Mouse (Mus musculus): ENCODE data around the gene Gadl1. TPM values are rescaled to one million over a fixed set of nuclear protein-coding genes. Genes with fewer than 3 reads are reported as not detected.

Gene Gadl1
- polyA plus RNA-seq, 1 experiment from 2014 or later, result 0.50 TPM

- Histone ChIP-seq H3K4me1 (replicated peaks) (peaks cover 10% of the 10 kb centered on the region; the same call in 1 of the 2 replicates), H3K27me3 (ENCODE audit: insufficient read depth, poor library complexity, severe bottlenecking) (no peaks in the 10 kb centered on the region), H3K9me3 (no peaks in the 10 kb centered on the region), H3K4me3 (no peak overlapping the region), H3K36me3 (no peaks in the 10 kb centered on the region), H3K27ac (0 out of 2 replicates have a peak overlapping the region, but pooled peaks have one; percentile 59)
- DNase-seq (ENCODE audit: low spot score), result no peak
- WGBS, result 66% methylated on average over 4 of the region's 4 CpGs
Measured at GRCm38 (mm10) chr9:115942486-115942885, 33.2 kb downstream of the Gadl1 start.

- Histone ChIP-seq H3K27me3 (ENCODE audit: insufficient read depth, poor library complexity, severe bottlenecking) (no peaks in the 10 kb centered on the region), H3K27ac (peak overlapping the region; percentile 59), H3K9me3 (no peaks in the 10 kb centered on the region), H3K36me3 (no peaks in the 10 kb centered on the region), H3K4me3 (no peak overlapping the region), H3K4me1 (replicated peaks) (peaks cover 10% of the 10 kb centered on the region; the same call in 1 of the 2 replicates)
- no peak for DNase-seq (ENCODE audit: low spot score)
- WGBS, result 45% methylated on average over 7 of the region's 7 CpGs
Measured at GRCm38 (mm10) chr9:115942989-115943388, 33.7 kb downstream of the Gadl1 start.

GRCm38 (mm10) chr9:115943577-115944320, 34.5 kb downstream of the Gadl1 start:
- H3K9me3 ChIP-seq, result no peaks in the 10 kb centered on the region
- H3K27ac ChIP-seq, result peak overlapping the region; percentile 59; the same call in 1 of the 2 replicates
- peaks cover 10% of the 10 kb centered on the region; the same call in 1 of the 2 replicates for H3K4me1 ChIP-seq (replicated peaks)
- no peaks in the 10 kb centered on the region for H3K27me3 ChIP-seq (ENCODE audit: insufficient read depth, poor library complexity, severe bottlenecking)
- no peak overlapping the region for H3K4me3 ChIP-seq
- DNase-seq (ENCODE audit: low spot score), result no peak
- WGBS, result 85% methylated on average over 10 of the region's 10 CpGs
- no peaks in the 10 kb centered on the region for H3K36me3 ChIP-seq

GRCm38 (mm10) chr9:115965056-115965455, 55.8 kb downstream of the Gadl1 start:
- Histone ChIP-seq H3K4me3 (no peak overlapping the region), H3K27me3 (ENCODE audit: insufficient read depth, poor library complexity, severe bottlenecking) (no peaks in the 10 kb centered on the region), H3K4me1 (replicated peaks) (no peaks in the 10 kb centered on the region), H3K27ac (no peak overlapping the region), H3K9me3 (no peaks in the 10 kb centered on the region), H3K36me3 (no peaks in the 10 kb centered on the region)
- WGBS, result 88% methylated on average over 7 of the region's 7 CpGs
- no peak for DNase-seq (ENCODE audit: low spot score)

GRCm38 (mm10) chr9:115966116-115966515, 56.9 kb downstream of the Gadl1 start:
- Histone ChIP-seq H3K27me3 (ENCODE audit: insufficient read depth, poor library complexity, severe bottlenecking) (no peaks in the 10 kb centered on the region), H3K36me3 (no peaks in the 10 kb centered on the region), H3K9me3 (no peaks in the 10 kb centered on the region), H3K4me3 (no peak overlapping the region), H3K27ac (no peak overlapping the region), H3K4me1 (replicated peaks) (no peaks in the 10 kb centered on the region)
- WGBS, result 91% methylated on average over 4 of the region's 4 CpGs
- no peak for DNase-seq (ENCODE audit: low spot score)

GRCm38 (mm10) chr9:115966746-115967145, 57.5 kb downstream of the Gadl1 start:
- H3K27ac ChIP-seq, result no peak overlapping the region
- no peaks in the 10 kb centered on the region for H3K27me3 ChIP-seq (ENCODE audit: insufficient read depth, poor library complexity, severe bottlenecking)
- no peaks in the 10 kb centered on the region for H3K9me3 ChIP-seq
- H3K4me3 ChIP-seq, result no peak overlapping the region
- 85% methylated on average over 5 of the region's 5 CpGs for WGBS
- H3K4me1 ChIP-seq (replicated peaks), result no peaks in the 10 kb centered on the region
- no peak for DNase-seq (ENCODE audit: low spot score)
- no peaks in the 10 kb centered on the region for H3K36me3 ChIP-seq

- Histone ChIP-seq H3K4me3 (no peak overlapping the region), H3K36me3 (no peaks in the 10 kb centered on the region), H3K4me1 (replicated peaks) (no peaks in the 10 kb centered on the region), H3K27ac (no peak overlapping the region), H3K27me3 (ENCODE audit: insufficient read depth, poor library complexity, severe bottlenecking) (no peaks in the 10 kb centered on the region), H3K9me3 (no peaks in the 10 kb centered on the region)
- WGBS, result 86% methylated on average over 5 of the region's 5 CpGs
- DNase-seq (ENCODE audit: low spot score), result no peak
Measured at GRCm38 (mm10) chr9:115967638-115968037, 58.4 kb downstream of the Gadl1 start.

GRCm38 (mm10) chr9:115976901-115977300, 67.6 kb downstream of the Gadl1 start:
- no peaks in the 10 kb centered on the region for H3K27me3 ChIP-seq (ENCODE audit: insufficient read depth, poor library complexity, severe bottlenecking)
- H3K4me3 ChIP-seq, result no peak overlapping the region
- no peak overlapping the region for H3K27ac ChIP-seq
- no peaks in the 10 kb centered on the region for H3K4me1 ChIP-seq (replicated peaks)
- no peaks in the 10 kb centered on the region for H3K36me3 ChIP-seq
- WGBS, result 91% methylated on average over 6 of the region's 6 CpGs
- H3K9me3 ChIP-seq, result peaks cover 15% of the 10 kb centered on the region
- no peak for DNase-seq (ENCODE audit: low spot score)

- Histone ChIP-seq H3K36me3 (no peaks in the 10 kb centered on the region), H3K4me3 (no peak overlapping the region), H3K4me1 (replicated peaks) (no peaks in the 10 kb centered on the region), H3K9me3 (peaks cover 16% of the 10 kb centered on the region), H3K27me3 (ENCODE audit: insufficient read depth, poor library complexity, severe bottlenecking) (no peaks in the 10 kb centered on the region), H3K27ac (no peak overlapping the region)
- WGBS, result 92% methylated on average over 15 of the region's 15 CpGs
- no peak for DNase-seq (ENCODE audit: low spot score)
Measured at GRCm38 (mm10) chr9:115977598-115978240, 68.5 kb downstream of the Gadl1 start.

GRCm38 (mm10) chr9:115978478-115978877, 69.2 kb downstream of the Gadl1 start:
- H3K4me3 ChIP-seq, result no peak overlapping the region
- no peak for DNase-seq (ENCODE audit: low spot score)
- 83% methylated on average over 2 of the region's 2 CpGs for WGBS

GRCm38 (mm10) chr9:115990661-115991060, 81.4 kb downstream of the Gadl1 start:
- DNase-seq (ENCODE audit: low spot score), result no peak
- 92% methylated on average over 7 of the region's 7 CpGs for WGBS
- H3K9me3 ChIP-seq, result no peaks in the 10 kb centered on the region

More at GRCm38 (mm10) chr9:115978478-115978877, 69.2 kb downstream of the Gadl1 start:
- no peak overlapping the region for H3K27ac ChIP-seq
- no peaks in the 10 kb centered on the region for H3K36me3 ChIP-seq
- H3K4me1 ChIP-seq (replicated peaks), result no peaks in the 10 kb centered on the region
- H3K9me3 ChIP-seq, result peaks cover 16% of the 10 kb centered on the region
- H3K27me3 ChIP-seq (ENCODE audit: insufficient read depth, poor library complexity, severe bottlenecking), result no peaks in the 10 kb centered on the region

GRCm38 (mm10) chr9:115994772-115995171, 85.5 kb downstream of the Gadl1 start:
- DNase-seq (ENCODE audit: low spot score), result no peak
- WGBS, result 93% methylated on average over 2 of the region's 2 CpGs
- H3K36me3 ChIP-seq, result no peaks in the 10 kb centered on the region
- H3K4me3 ChIP-seq, result no peak overlapping the region
- no peaks in the 10 kb centered on the region for H3K9me3 ChIP-seq
- H3K27ac ChIP-seq, result no peak overlapping the region
- no peaks in the 10 kb centered on the region for H3K27me3 ChIP-seq (ENCODE audit: insufficient read depth, poor library complexity, severe bottlenecking)
- H3K4me1 ChIP-seq (replicated peaks), result no peaks in the 10 kb centered on the region

More at GRCm38 (mm10) chr9:115990661-115991060, 81.4 kb downstream of the Gadl1 start:
- no peaks in the 10 kb centered on the region for H3K27me3 ChIP-seq (ENCODE audit: insufficient read depth, poor library complexity, severe bottlenecking)
- no peaks in the 10 kb centered on the region for H3K36me3 ChIP-seq
- no peak overlapping the region for H3K4me3 ChIP-seq
- H3K27ac ChIP-seq, result no peak overlapping the region
- no peaks in the 10 kb centered on the region for H3K4me1 ChIP-seq (replicated peaks)

GRCm38 (mm10) chr9:115995856-115996560, 86.8 kb downstream of the Gadl1 start:
- H3K4me3 ChIP-seq, result no peak overlapping the region
- 88% methylated on average over 23 of the region's 23 CpGs for WGBS
- no peak for DNase-seq (ENCODE audit: low spot score)
- no peaks in the 10 kb centered on the region for H3K27me3 ChIP-seq (ENCODE audit: insufficient read depth, poor library complexity, severe bottlenecking)
- H3K9me3 ChIP-seq, result no peaks in the 10 kb centered on the region
- no peaks in the 10 kb centered on the region for H3K4me1 ChIP-seq (replicated peaks)
- no peak overlapping the region for H3K27ac ChIP-seq
- H3K36me3 ChIP-seq, result no peaks in the 10 kb centered on the region
